Mouse (Mus musculus): ENCODE results near the gene Ncoa1. TPM values are rescaled to one million over a fixed set of nuclear protein-coding genes. Genes with fewer than 3 reads are reported as not detected.

Gene Ncoa1
- total and polyA plus RNA-seq, 3 experiments, result 36.0 to 65.0 (median 45.0) TPM

DNA sequence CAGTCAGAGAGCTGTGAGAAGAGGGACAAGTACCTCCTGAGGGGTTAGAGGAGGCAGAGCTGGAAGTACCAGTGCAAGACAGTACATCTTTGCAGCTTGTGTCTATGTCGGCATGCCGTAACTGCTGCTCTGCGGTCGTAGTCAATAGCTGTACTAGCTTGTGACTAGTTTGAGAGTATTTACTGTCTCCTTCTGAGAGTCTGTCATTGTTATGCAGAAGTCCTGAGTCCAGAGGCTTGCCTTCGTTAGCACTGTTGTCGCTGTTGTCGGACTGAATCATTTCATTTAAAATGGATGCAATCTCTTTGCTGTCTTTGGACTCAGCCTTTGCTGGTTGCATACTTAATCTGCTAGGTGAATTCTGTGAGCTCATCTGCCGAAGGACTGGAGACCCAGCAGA lies 181.7 kb downstream of the Ncoa1 start:
- no peak for DNase-seq (ENCODE audit: low read depth, low spot score)
- Histone ChIP-seq H3K4me1 (ENCODE audit: control insufficient read depth in 1 of 2, insufficient read depth in 2 of 2, low read length in 2 of 2) (peaks cover 0 to 9% of the 10 kb centered on the region in 2 experiments; a peak in 2 of 4 replicates), H3K4me3 (ENCODE audit: control insufficient read depth in 1 of 2, insufficient read depth in 1 of 2, low read depth in 2 of 2, low read length in 2 of 2) (no peak overlapping the region), H3K9me3 (replicated peaks; ENCODE audit: insufficient read depth, low read length) (no peaks in the 10 kb centered on the region), H3K36me3 (ENCODE audit: control insufficient read depth in 1 of 2, insufficient read depth in 2 of 2, low read length in 2 of 2) (peaks cover 11 to 14% of the 10 kb centered on the region in 2 experiments), H3K27ac (ENCODE audit: control insufficient read depth, low read depth, low read length) (no peak overlapping the region), H3K79me2 (ENCODE audit: control insufficient read depth, insufficient read depth, low read length, poor library complexity) (no peaks in the 10 kb centered on the region; the same call in 1 of the 2 replicates), H3K27me3 (ENCODE audit: control insufficient read depth in 1 of 2, insufficient read depth in 2 of 2, low read length in 2 of 2) (no peaks in the 10 kb centered on the region), H3K9ac (ENCODE audit: control insufficient read depth, low read depth, low read length, poor library complexity, severe bottlenecking) (no peak overlapping the region)
- TF ChIP-seq MYC (IDR thresholded peaks at IDR 0.05; ENCODE audit: low read depth, low read length) (no peak), MAFK (IDR thresholded peaks at IDR 0.05; ENCODE audit: borderline replicate concordance, low read depth, low read length) (no peak), RAD21 (IDR thresholded peaks at IDR 0.05; ENCODE audit: low read depth, low read length) (no peak), SIN3A (IDR thresholded peaks at IDR 0.05; ENCODE audit: low read length) (no peak), TCF12 (IDR thresholded peaks at IDR 0.05; ENCODE audit: low read depth, low read length) (no peak), UBTF (IDR thresholded peaks at IDR 0.05; ENCODE audit: borderline replicate concordance, insufficient read depth, low read depth, low read length) (no peak), POLR2A (IDR thresholded peaks at IDR 0.05; ENCODE audit: control insufficient read depth in 1 of 2, insufficient read depth in 1 of 2, low read depth in 1 of 2, low read length in 2 of 2, poor library complexity in 1 of 2) (no peak), GATA1 (IDR thresholded peaks at IDR 0.05; ENCODE audit: low read depth, low read length) (no peak)

DNA sequence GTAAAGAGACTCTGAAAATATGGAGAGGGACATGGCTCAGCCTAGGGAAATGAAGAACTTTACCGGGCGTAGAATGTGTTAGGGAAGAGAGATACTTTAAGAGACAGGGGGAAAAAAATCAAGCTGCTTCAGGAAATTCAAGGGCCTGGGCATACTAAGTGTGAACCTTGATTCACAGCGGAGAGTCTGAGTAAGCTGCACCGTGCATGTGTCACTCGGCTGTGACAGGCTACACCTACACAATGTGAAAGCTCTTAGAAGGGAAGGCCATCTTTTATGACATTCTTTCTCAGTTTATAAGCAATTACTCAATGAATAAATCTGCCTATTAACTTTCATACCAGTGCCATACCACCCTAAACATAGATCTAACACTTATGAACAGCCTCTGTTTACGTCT lies 183.2 kb downstream of the Ncoa1 start:
- no peak for DNase-seq (ENCODE audit: low read depth, low spot score)
- H3K4me3 ChIP-seq (ENCODE audit: control insufficient read depth in 1 of 2, insufficient read depth in 1 of 2, low read depth in 2 of 2, low read length in 2 of 2), result no peak overlapping the region
- no peak overlapping the region for H3K9ac ChIP-seq (ENCODE audit: control insufficient read depth, low read depth, low read length, poor library complexity, severe bottlenecking)
- peaks cover 7 to 22% of the 10 kb centered on the region in 2 experiments for H3K36me3 ChIP-seq (ENCODE audit: control insufficient read depth in 1 of 2, insufficient read depth in 2 of 2, low read length in 2 of 2)
- H3K27ac ChIP-seq (ENCODE audit: control insufficient read depth, low read depth, low read length), result no peak overlapping the region
- TF ChIP-seq USF2 (IDR thresholded peaks at IDR 0.05; ENCODE audit: borderline replicate concordance in 1 of 2, insufficient read depth in 1 of 2, low read depth in 1 of 2, low read length in 2 of 2) (no peak), EP300 (IDR thresholded peaks at IDR 0.05; ENCODE audit: low read depth in 1 of 2, low read length in 2 of 2) (no peak), BHLHE40 (IDR thresholded peaks at IDR 0.05; ENCODE audit: borderline replicate concordance, low read depth, low read length) (no peak), UBTF (IDR thresholded peaks at IDR 0.05; ENCODE audit: borderline replicate concordance, insufficient read depth, low read depth, low read length) (no peak), NRF1 (IDR thresholded peaks at IDR 0.05; ENCODE audit: insufficient read depth, low read depth, low read length, poor library complexity, severe bottlenecking) (no peak), TBP (IDR thresholded peaks at IDR 0.05; ENCODE audit: low read depth, low read length) (no peak), HCFC1 (IDR thresholded peaks at IDR 0.05; ENCODE audit: low read depth, low read length) (no peak), ZMIZ1 (IDR thresholded peaks at IDR 0.05; ENCODE audit: low read depth, low read length) (no peak), SIN3A (IDR thresholded peaks at IDR 0.05; ENCODE audit: low read length) (no peak)
- H3K79me2 ChIP-seq (ENCODE audit: control insufficient read depth, insufficient read depth, low read length, poor library complexity), result no peaks in the 10 kb centered on the region; the same call in 1 of the 2 replicates
- peaks cover 0 to 6% of the 10 kb centered on the region in 2 experiments; a peak in 2 of 4 replicates for H3K4me1 ChIP-seq (ENCODE audit: control insufficient read depth in 1 of 2, insufficient read depth in 2 of 2, low read length in 2 of 2)
- H3K27me3 ChIP-seq (ENCODE audit: control insufficient read depth in 1 of 2, insufficient read depth in 2 of 2, low read length in 2 of 2), result no peaks in the 10 kb centered on the region
- no peaks in the 10 kb centered on the region for H3K9me3 ChIP-seq (replicated peaks; ENCODE audit: insufficient read depth, low read length)

Measured in MEL (cell line).